Mouse (Mus musculus) megakaryocyte, embryonic 14.5 days (primary cell): Measurements from ENCODE around the gene F8.

Source experiments
- FLI1 ChIP-seq: IDR thresholded peaks from 2 replicates; pipeline ENCODE4 v1.6.1; 2012; ENCODE audit warnings: low read length, inconsistent platforms, mixed read lengths
- GATA1 ChIP-seq: IDR thresholded peaks from 3 replicates; pipeline ENCODE4 v1.6.1; 2012; ENCODE audit warnings: mixed read lengths, low read length, inconsistent platforms, borderline replicate concordance

DNA sequence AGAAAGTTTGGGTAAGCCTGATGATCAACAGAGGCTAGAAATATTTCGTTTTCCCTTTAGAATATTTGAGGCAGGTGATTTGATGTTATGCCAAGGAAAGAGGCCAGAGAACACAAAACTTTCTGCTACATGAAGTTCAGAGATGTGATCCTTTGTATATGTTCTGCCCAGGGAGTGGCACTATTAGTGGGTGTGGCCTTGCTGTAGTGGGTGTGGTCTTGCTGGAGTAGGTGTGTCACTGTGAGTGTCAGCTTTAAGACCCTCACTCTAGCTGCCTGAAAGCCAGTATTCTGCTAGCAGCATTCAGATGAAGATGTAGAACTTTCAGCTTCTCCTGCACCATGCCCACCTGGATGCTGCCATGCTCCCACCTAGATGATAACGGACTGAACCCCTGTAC, 232.1 kb downstream of the F8 start:
- TF ChIP-seq GATA1: no peak
- no peak for TF ChIP-seq FLI1
